Mouse (Mus musculus) lung, adult 2 months (tissue): Measurements from ENCODE around the gene Rasal2.

Experiments used
- CTCF ChIP-seq: fragments of 200-500 bp; IDR thresholded peaks from 2 replicates; pipeline ENCODE4 v1.5.1; 2011; ENCODE audit warnings: mild to moderate bottlenecking, low read length, control low read depth; ENCODE audit not compliant: insufficient read depth
- POLR2A ChIP-seq: fragments of 200-500 bp; IDR thresholded peaks from 2 replicates; pipeline ENCODE4 v1.6.1; 2011; ENCODE audit warnings: low read depth, mild to moderate bottlenecking, control low read depth, low read length, borderline replicate concordance; ENCODE audit errors: extremely low read depth

- TF ChIP-seq CTCF: no peak
- no peak for TF ChIP-seq POLR2A
Observed at GRCm38 (mm10) chr1:157334834-157335233, 77.6 kb downstream of the Rasal2 start.
